Mouse (Mus musculus): Measurements from ENCODE around the gene Olfr1448.
"Not testable (repeated sequence)": the region's sequence is repeated elsewhere in the genome, so short reads cannot be mapped to it uniquely, and the experiment has no call there.

The Olfr1448 gene

GRCm38 (mm10) chr19:12924319-12924718, at the start of gene Olfr1448:
TSS of gene Olfr1448 (minus strand) at chr19:12924419.
- no peak for DNase-seq (ENCODE audit: low spot score)

DNA sequence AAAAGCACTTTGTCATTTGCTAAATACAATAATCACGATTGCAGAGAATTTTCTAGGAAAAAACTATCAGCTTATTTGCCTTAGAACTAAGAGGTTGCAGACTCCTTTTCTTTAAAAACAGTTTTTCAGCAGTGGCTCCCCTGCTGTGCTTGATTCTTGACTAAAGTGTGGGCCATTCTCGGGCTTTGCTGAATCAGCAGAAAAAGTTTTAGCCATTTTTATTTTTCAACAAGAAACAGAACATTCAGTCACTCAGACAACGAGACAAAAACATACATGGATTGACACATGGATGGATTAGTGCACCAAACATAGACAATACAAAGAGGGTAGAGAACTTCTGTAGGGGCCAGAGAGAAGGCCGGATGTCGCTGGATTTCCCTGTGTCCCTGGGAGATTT, 45.9 kb upstream of the Olfr1448 start:
- DNase-seq (ENCODE audit: low spot score), result not testable (repeated sequence)

GRCm38 (mm10) chr19:12949958-12950357, 25.7 kb upstream of the Olfr1448 start, which contains the start of gene Olfr1450:
TSS of gene Olfr1450 (plus strand) at chr19:12950258.
- no peak for DNase-seq (ENCODE audit: low spot score)

GRCm38 (mm10) chr19:12930540-12930939, 6.3 kb upstream of the Olfr1448 start, which contains the start of gene Olfr1449:
TSS of gene Olfr1449 (plus strand) at chr19:12930840.
- no peak for DNase-seq (ENCODE audit: low spot score)

GRCm38 (mm10) chr19:12903643-12904042, 20.6 kb downstream of the Olfr1448 start, which contains the start of gene Olfr1447:
TSS of gene Olfr1447 (minus strand) at chr19:12903743.
- DNase-seq (ENCODE audit: low spot score), result no peak

- DNase-seq (ENCODE audit: low spot score), result no peak
These were observed 30.8 kb downstream of the Olfr1448 start, which contains the start of gene Olfr1446 for GRCm38 (mm10) chr19:12893424-12893823. TSS of gene Olfr1446 (minus strand) at chr19:12893524.

DNA sequence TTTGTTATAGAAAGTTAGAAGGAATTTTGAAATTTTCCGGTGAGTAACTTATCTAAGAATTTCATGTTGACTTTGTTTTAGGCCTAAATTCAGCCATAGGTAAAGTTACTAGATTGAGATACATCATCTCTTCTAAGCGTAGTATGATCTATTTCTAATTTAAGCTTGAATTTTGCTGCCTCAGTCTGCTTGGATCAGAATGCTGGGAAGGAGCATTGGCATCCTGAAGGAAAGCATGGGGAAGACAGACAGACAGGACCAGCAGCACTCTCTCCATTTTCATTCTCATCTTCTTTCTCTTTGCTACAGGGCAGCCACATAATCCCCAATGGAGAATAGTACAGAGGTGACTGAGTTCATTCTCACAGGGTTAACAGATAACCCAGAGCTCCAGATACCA, 40.7 kb downstream of the Olfr1448 start, which contains the start of gene Olfr1445:
TSS of gene Olfr1445 (plus strand) at position 301 of the 400 bp plus-strand sequence.
- no peak for DNase-seq (ENCODE audit: low spot score)
